Mouse (Mus musculus): Measurements from ENCODE around the gene Gm20388.

Gene Gm20388

GRCm38 (mm10) chr8:122844161-122844560, 2933.5 kb downstream of the Gm20388 start:
- no peak for DNase-seq (ENCODE audit: low read depth, low spot score)

- DNase-seq (ENCODE audit: low read depth, low spot score) = no peak
Observed at GRCm38 (mm10) chr8:122845662-122846061, 2935.0 kb downstream of the Gm20388 start.

- DNase-seq (ENCODE audit: low read depth, low spot score) = no peak
Observed at GRCm38 (mm10) chr8:122847829-122848561, 2937.4 kb downstream of the Gm20388 start, which contains the start of gene Cdh15. Gene Cdh15 (plus strand): TSS chr8:122847966.

GRCm38 (mm10) chr8:122849152-122849910, 2938.7 kb downstream of the Gm20388 start:
- no peak for DNase-seq (ENCODE audit: low read depth, low spot score)

- no peak for DNase-seq (ENCODE audit: low read depth, low spot score)
Observed at GRCm38 (mm10) chr8:122850641-122851240, 2940.1 kb downstream of the Gm20388 start.

GRCm38 (mm10) chr8:122851692-122852545, 2941.3 kb downstream of the Gm20388 start:
- no peak for DNase-seq (ENCODE audit: low read depth, low spot score)

GRCm38 (mm10) chr8:122852546-122852905, 2941.9 kb downstream of the Gm20388 start:
- DNase-seq (ENCODE audit: low read depth, low spot score) = no peak

GRCm38 (mm10) chr8:122853340-122853771, 2942.7 kb downstream of the Gm20388 start:
- DNase-seq (ENCODE audit: low read depth, low spot score) = no peak

GRCm38 (mm10) chr8:122854388-122854787, 2943.7 kb downstream of the Gm20388 start:
- DNase-seq (ENCODE audit: low read depth, low spot score) = no peak

GRCm38 (mm10) chr8:122855123-122855522, 2944.5 kb downstream of the Gm20388 start:
- DNase-seq (ENCODE audit: low read depth, low spot score) = no peak

- no peak for DNase-seq (ENCODE audit: low read depth, low spot score)
Observed at GRCm38 (mm10) chr8:122856288-122856687, 2945.6 kb downstream of the Gm20388 start.

GRCm38 (mm10) chr8:122859843-122860242, 2949.2 kb downstream of the Gm20388 start:
- no peak for DNase-seq (ENCODE audit: low read depth, low spot score)

GRCm38 (mm10) chr8:122864719-122865129, 2954.1 kb downstream of the Gm20388 start:
- no peak for DNase-seq (ENCODE audit: low read depth, low spot score)

- no peak for DNase-seq (ENCODE audit: low read depth, low spot score)
Observed at GRCm38 (mm10) chr8:122865441-122865840, 2954.8 kb downstream of the Gm20388 start.

- no peak for DNase-seq (ENCODE audit: low read depth, low spot score)
Observed at GRCm38 (mm10) chr8:122866231-122866630, 2955.6 kb downstream of the Gm20388 start.

GRCm38 (mm10) chr8:122867982-122868381, 2957.3 kb downstream of the Gm20388 start:
- DNase-seq (ENCODE audit: low read depth, low spot score) = no peak

GRCm38 (mm10) chr8:122870377-122870863, 2959.8 kb downstream of the Gm20388 start:
- no peak for DNase-seq (ENCODE audit: low read depth, low spot score)

- DNase-seq (ENCODE audit: low read depth, low spot score) = no peak
Observed at GRCm38 (mm10) chr8:122871663-122872062, 2961.0 kb downstream of the Gm20388 start.

- no peak for DNase-seq (ENCODE audit: low read depth, low spot score)
Observed at GRCm38 (mm10) chr8:122873171-122873570, 2962.5 kb downstream of the Gm20388 start.

GRCm38 (mm10) chr8:122875186-122875585, 2964.5 kb downstream of the Gm20388 start:
- DNase-seq (ENCODE audit: low read depth, low spot score) = no peak

GRCm38 (mm10) chr8:122878231-122878630, 2967.6 kb downstream of the Gm20388 start:
- DNase-seq (ENCODE audit: low read depth, low spot score) = no peak

All from retina, adult 2 months (tissue).